Mouse (Mus musculus): Measurements from ENCODE around the gene Zfp704. TPM values are rescaled to one million over a fixed set of nuclear protein-coding genes. Genes with fewer than 3 reads are reported as not detected.

The Zfp704 gene
- polyA plus RNA-seq, 1 experiment, result 17.2 TPM

GRCm38 (mm10) chr3:9436256-9436655 is 173.6 kb downstream of the Zfp704 start:
- Histone ChIP-seq H3K27ac (ENCODE audit: control insufficient read depth, insufficient read depth, low read depth, low read length) (no peak overlapping the region), H3K36me3 (ENCODE audit: control insufficient read depth, insufficient read depth, low read length) (no peaks in the 10 kb centered on the region), H3K4me1 (ENCODE audit: control insufficient read depth, insufficient read depth, low read length) (peaks cover 2% of the 10 kb centered on the region), H3K4me3 (ENCODE audit: control insufficient read depth, low read depth, low read length) (no peak overlapping the region), H3K27me3 (ENCODE audit: control insufficient read depth, insufficient read depth, low read length) (no peaks in the 10 kb centered on the region)
- TF ChIP-seq POLR2A (IDR thresholded peaks at IDR 0.05; ENCODE audit: control insufficient read depth, low read depth, low read length) (no peak), CTCF (IDR thresholded peaks at IDR 0.05; ENCODE audit: control insufficient read depth, insufficient read depth, insufficient replicate concordance, low read depth, low read length) (no peak)

- TF ChIP-seq CTCF (IDR thresholded peaks at IDR 0.05; ENCODE audit: control insufficient read depth, insufficient read depth, insufficient replicate concordance, low read depth, low read length), result no peak
- TF ChIP-seq POLR2A (IDR thresholded peaks at IDR 0.05; ENCODE audit: control insufficient read depth, low read depth, low read length), result no peak
- Histone ChIP-seq H3K4me1 (ENCODE audit: control insufficient read depth, insufficient read depth, low read length) (peaks cover under 1% of the 10 kb centered on the region; the same call in 1 of the 2 replicates), H3K4me3 (ENCODE audit: control insufficient read depth, low read depth, low read length) (no peak overlapping the region)
These were observed 175.3 kb downstream of the Zfp704 start for GRCm38 (mm10) chr3:9434394-9435175.

DNA sequence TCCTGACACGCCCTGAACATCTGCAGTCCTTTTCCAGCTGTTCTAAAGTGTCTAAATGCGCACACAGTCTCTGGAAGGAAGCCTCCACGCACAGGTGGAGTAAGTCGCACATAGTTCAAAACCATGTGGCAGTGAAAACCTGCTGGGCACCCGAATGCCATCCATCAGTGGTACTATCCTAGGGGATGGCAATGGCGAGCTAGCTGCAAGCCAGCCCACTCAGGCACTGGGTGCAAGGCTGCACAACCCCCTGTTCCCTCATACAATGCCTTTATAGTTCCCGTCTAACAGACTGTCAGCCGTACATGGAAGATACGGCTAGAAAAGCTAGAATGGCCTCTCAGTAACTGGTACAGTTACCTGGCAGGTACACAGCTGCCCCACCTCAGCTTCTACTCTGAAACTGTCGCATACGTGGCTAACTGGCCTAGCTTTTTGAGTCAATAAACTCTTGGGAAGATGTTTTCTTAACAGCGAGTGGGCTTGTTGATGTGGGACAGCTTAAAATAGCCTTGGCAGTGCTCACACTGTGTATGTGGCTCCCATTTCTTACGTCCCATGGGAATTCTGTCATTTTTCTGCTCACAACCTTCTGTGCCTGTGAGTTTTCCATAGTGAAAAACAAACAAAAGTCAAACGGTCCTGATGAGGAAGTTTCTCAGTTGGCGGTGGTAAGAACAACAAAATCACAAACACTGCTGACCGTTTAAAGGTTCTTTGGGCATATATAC is 176.9 kb downstream of the Zfp704 start:
- no peak overlapping the region for H3K4me3 ChIP-seq (ENCODE audit: control insufficient read depth, low read depth, low read length)
- TF ChIP-seq CTCF (IDR thresholded peaks at IDR 0.05; ENCODE audit: control insufficient read depth, insufficient read depth, insufficient replicate concordance, low read depth, low read length) (no peak), POLR2A (IDR thresholded peaks at IDR 0.05; ENCODE audit: control insufficient read depth, low read depth, low read length) (no peak)
- no peaks in the 10 kb centered on the region for H3K27me3 ChIP-seq (ENCODE audit: control insufficient read depth, insufficient read depth, low read length)
- no peak overlapping the region for H3K27ac ChIP-seq (ENCODE audit: control insufficient read depth, insufficient read depth, low read depth, low read length)
- H3K36me3 ChIP-seq (ENCODE audit: control insufficient read depth, insufficient read depth, low read length), result no peaks in the 10 kb centered on the region
- no peaks in the 10 kb centered on the region for H3K4me1 ChIP-seq (ENCODE audit: control insufficient read depth, insufficient read depth, low read length)

More at GRCm38 (mm10) chr3:9434394-9435175, 175.3 kb downstream of the Zfp704 start:
- Histone ChIP-seq H3K27ac (ENCODE audit: control insufficient read depth, insufficient read depth, low read depth, low read length) (no peak overlapping the region), H3K36me3 (ENCODE audit: control insufficient read depth, insufficient read depth, low read length) (no peaks in the 10 kb centered on the region), H3K27me3 (ENCODE audit: control insufficient read depth, insufficient read depth, low read length) (no peaks in the 10 kb centered on the region)

DNA sequence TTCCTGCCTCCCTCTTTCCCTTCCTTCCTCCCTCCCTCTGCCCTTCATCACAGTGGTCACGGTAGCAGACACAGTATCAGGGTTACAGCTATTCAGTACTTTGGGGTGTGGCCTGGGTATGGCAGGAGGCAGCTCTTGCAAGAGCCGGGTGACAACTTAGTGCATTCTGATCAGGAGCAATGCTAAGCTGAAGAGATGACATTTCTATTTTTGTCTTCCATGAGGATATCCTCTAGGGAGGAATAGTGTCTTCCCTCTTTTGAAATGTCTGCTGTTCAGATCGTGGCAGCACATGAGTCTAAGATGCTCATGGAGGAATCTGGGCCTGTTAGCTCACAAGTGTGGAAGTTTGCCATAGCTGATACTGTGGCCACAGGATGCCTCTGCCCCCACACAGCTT is 177.7 kb downstream of the Zfp704 start:
- Histone ChIP-seq H3K4me3 (ENCODE audit: control insufficient read depth, low read depth, low read length) (no peak overlapping the region), H3K27ac (ENCODE audit: control insufficient read depth, insufficient read depth, low read depth, low read length) (no peak overlapping the region), H3K36me3 (ENCODE audit: control insufficient read depth, insufficient read depth, low read length) (no peaks in the 10 kb centered on the region), H3K4me1 (ENCODE audit: control insufficient read depth, insufficient read depth, low read length) (no peaks in the 10 kb centered on the region), H3K27me3 (ENCODE audit: control insufficient read depth, insufficient read depth, low read length) (no peaks in the 10 kb centered on the region)
- no peak for TF ChIP-seq CTCF (IDR thresholded peaks at IDR 0.05; ENCODE audit: control insufficient read depth, insufficient read depth, insufficient replicate concordance, low read depth, low read length)
- TF ChIP-seq POLR2A (IDR thresholded peaks at IDR 0.05; ENCODE audit: control insufficient read depth, low read depth, low read length), result no peak

GRCm38 (mm10) chr3:9429946-9430345 is 179.9 kb downstream of the Zfp704 start:
- TF ChIP-seq POLR2A (IDR thresholded peaks at IDR 0.05; ENCODE audit: control insufficient read depth, low read depth, low read length) (no peak), CTCF (IDR thresholded peaks at IDR 0.05; ENCODE audit: control insufficient read depth, insufficient read depth, insufficient replicate concordance, low read depth, low read length) (no peak)
- no peaks in the 10 kb centered on the region for H3K4me1 ChIP-seq (ENCODE audit: control insufficient read depth, insufficient read depth, low read length)
- no peak overlapping the region for H3K27ac ChIP-seq (ENCODE audit: control insufficient read depth, insufficient read depth, low read depth, low read length)
- no peaks in the 10 kb centered on the region for H3K36me3 ChIP-seq (ENCODE audit: control insufficient read depth, insufficient read depth, low read length)
- H3K4me3 ChIP-seq (ENCODE audit: control insufficient read depth, low read depth, low read length), result no peak overlapping the region
- H3K27me3 ChIP-seq (ENCODE audit: control insufficient read depth, insufficient read depth, low read length), result no peaks in the 10 kb centered on the region

GRCm38 (mm10) chr3:9427826-9428225 is 182.1 kb downstream of the Zfp704 start:
- no peak for TF ChIP-seq POLR2A (IDR thresholded peaks at IDR 0.05; ENCODE audit: control insufficient read depth, low read depth, low read length)
- no peak for TF ChIP-seq CTCF (IDR thresholded peaks at IDR 0.05; ENCODE audit: control insufficient read depth, insufficient read depth, insufficient replicate concordance, low read depth, low read length)
- no peaks in the 10 kb centered on the region for H3K4me1 ChIP-seq (ENCODE audit: control insufficient read depth, insufficient read depth, low read length)
- H3K27me3 ChIP-seq (ENCODE audit: control insufficient read depth, insufficient read depth, low read length), result no peaks in the 10 kb centered on the region
- H3K36me3 ChIP-seq (ENCODE audit: control insufficient read depth, insufficient read depth, low read length), result no peaks in the 10 kb centered on the region
- H3K27ac ChIP-seq (ENCODE audit: control insufficient read depth, insufficient read depth, low read depth, low read length), result no peak overlapping the region
- no peak overlapping the region for H3K4me3 ChIP-seq (ENCODE audit: control insufficient read depth, low read depth, low read length)

DNA sequence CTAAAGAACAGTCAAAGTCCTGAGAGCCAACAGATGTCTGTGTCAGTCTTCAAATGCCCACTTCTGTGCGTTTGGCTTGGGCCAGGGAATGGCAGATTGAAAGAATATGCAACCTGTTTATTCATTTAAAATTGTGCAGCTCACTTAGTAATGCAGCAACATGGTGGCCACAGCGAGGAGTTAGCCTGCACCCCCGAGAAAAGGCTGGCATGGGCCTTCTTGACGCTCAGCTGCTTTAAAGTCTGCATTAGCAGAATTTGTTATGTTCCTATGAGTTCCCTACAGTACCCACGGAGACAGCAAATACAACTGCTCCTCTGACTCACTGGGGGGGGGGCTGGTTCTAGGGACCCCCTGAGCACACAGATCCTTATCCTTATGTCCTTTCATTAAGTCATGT is 184.2 kb downstream of the Zfp704 start:
- no peaks in the 10 kb centered on the region for H3K36me3 ChIP-seq (ENCODE audit: control insufficient read depth, insufficient read depth, low read length)
- no peak overlapping the region for H3K27ac ChIP-seq (ENCODE audit: control insufficient read depth, insufficient read depth, low read depth, low read length)
- no peaks in the 10 kb centered on the region for H3K4me1 ChIP-seq (ENCODE audit: control insufficient read depth, insufficient read depth, low read length)
- H3K27me3 ChIP-seq (ENCODE audit: control insufficient read depth, insufficient read depth, low read length), result no peaks in the 10 kb centered on the region
- H3K4me3 ChIP-seq (ENCODE audit: control insufficient read depth, low read depth, low read length), result no peak overlapping the region
- TF ChIP-seq CTCF (IDR thresholded peaks at IDR 0.05; ENCODE audit: control insufficient read depth, insufficient read depth, insufficient replicate concordance, low read depth, low read length), result no peak
- no peak for TF ChIP-seq POLR2A (IDR thresholded peaks at IDR 0.05; ENCODE audit: control insufficient read depth, low read depth, low read length)
